Mouse (Mus musculus) embryonic facial prominence, embryonic 13.5 days (tissue): ENCODE measurements at regions not wholly inside any gene's neighbourhood (a gene's known extent, or its start where the extent isn't known, plus 50 kb on each side); places are given as distances from the start of the nearest gene placed in this dataset.
"Not testable (repeated sequence)": the region's sequence is repeated elsewhere in the genome, so short reads cannot be mapped to it uniquely, and the experiment has no call there.

Source experiments
- ATAC-seq: fragments of 200-750 bp; cut with Nextera tagmentation; 2 replicates; pipeline ENCODE4 v1.8.0; 2017; ENCODE audit warnings: low read depth; ENCODE audit not compliant: insufficient number of reproducible peaks, insufficient read depth, low FRiP score, low TSS enrichment
- H3K27ac ChIP-seq: fragments of 300-500 bp; sonication (generic); 2 replicates; pipeline ENCODE4 v1.5.1; 2015; ENCODE audit warnings: moderate library complexity, mild to moderate bottlenecking, inconsistent platforms
- H3K27me3 ChIP-seq: fragments of 300-500 bp; sonication (generic); 2 replicates; pipeline ENCODE4 v1.6.1; 2015; ENCODE audit warnings: mild to moderate bottlenecking, inconsistent platforms
- H3K36me3 ChIP-seq: fragments of 300-500 bp; sonication (generic); 2 replicates; pipeline ENCODE4 v1.6.1; 2015; ENCODE audit warnings: mild to moderate bottlenecking, inconsistent platforms
- H3K4me1 ChIP-seq: fragments of 300-500 bp; sonication (generic); 2 replicates; pipeline ENCODE4 v1.6.1; 2015; ENCODE audit warnings: inconsistent platforms
- H3K4me2 ChIP-seq: fragments of 300-500 bp; sonication (generic); 2 replicates; pipeline ENCODE4 v1.6.1; 2015; ENCODE audit warnings: moderate library complexity, mild to moderate bottlenecking, inconsistent platforms
- H3K4me3 ChIP-seq: fragments of 300-500 bp; sonication (generic); 2 replicates; pipeline ENCODE4 v1.5.1; 2015; ENCODE audit warnings: mild to moderate bottlenecking, inconsistent platforms
- H3K9ac ChIP-seq: fragments of 300-500 bp; sonication (generic); 2 replicates; pipeline ENCODE4 v1.6.1; 2015; ENCODE audit warnings: mild to moderate bottlenecking, inconsistent platforms
- H3K9me3 ChIP-seq: fragments of 300-500 bp; sonication (generic); 2 replicates; pipeline ENCODE4 v1.6.1; 2016; ENCODE audit warnings: inconsistent platforms
- WGBS: fragments of 180-500 bp; shearing (Covaris S2); methylation state at CpG from one replicate; pipeline ENCODE4 v1.1.7; 2015; ENCODE audit warnings: mixed read lengths; 5-methylcytosine and 5-hydroxymethylcytosine counted together

DNA sequence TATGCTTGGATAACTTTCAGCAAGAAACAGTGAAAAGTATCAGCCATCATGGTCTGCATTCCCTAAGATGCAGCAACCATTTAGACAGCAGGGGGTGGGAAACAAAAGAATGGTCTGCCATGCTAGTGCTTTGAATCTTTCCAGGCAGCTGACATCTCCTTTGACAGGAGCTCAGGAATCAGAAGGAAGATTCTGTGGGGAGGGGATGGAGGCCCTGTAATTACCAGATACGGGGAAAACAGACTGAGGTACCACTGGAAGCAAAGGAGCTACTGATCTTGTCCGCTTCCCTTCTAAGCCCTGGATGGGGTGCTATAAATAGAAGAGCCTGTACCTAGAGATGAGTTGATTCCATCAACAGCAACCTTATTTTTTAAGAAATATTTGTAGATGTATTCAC is 233.9 kb downstream of the Phf3 start:
- H3K36me3 ChIP-seq, result no peaks in the 10 kb centered on the region
- H3K4me1 ChIP-seq, result no peaks in the 10 kb centered on the region
- H3K4me3 ChIP-seq, result no peak overlapping the region
- no peak overlapping the region for H3K9ac ChIP-seq
- WGBS, result 34% methylated on average over 2 of the region's 2 CpGs
- no peaks in the 10 kb centered on the region for H3K27me3 ChIP-seq
- no peak for ATAC-seq
- no peaks in the 10 kb centered on the region for H3K9me3 ChIP-seq
- no peak overlapping the region for H3K27ac ChIP-seq
- H3K4me2 ChIP-seq, result no peak overlapping the region

GRCm38 (mm10) chr1:30632760-30633159 is 241.0 kb downstream of the Phf3 start:
- Histone ChIP-seq H3K4me3 (no peak overlapping the region), H3K27me3 (no peaks in the 10 kb centered on the region), H3K27ac (no peak overlapping the region), H3K9ac (no peak overlapping the region), H3K4me1 (no peaks in the 10 kb centered on the region), H3K4me2 (no peak overlapping the region), H3K9me3 (no peaks in the 10 kb centered on the region), H3K36me3 (no peaks in the 10 kb centered on the region)
- ATAC-seq, result no peak
- WGBS, result 57% methylated on average over 1 of the region's 1 CpGs

- not testable (repeated sequence) for H3K9me3 ChIP-seq, ATAC-seq
- WGBS, result 76% methylated on average over 5 of the region's 5 CpGs
These were observed 245.9 kb downstream of the Phf3 start for GRCm38 (mm10) chr1:30627796-30628195.

DNA sequence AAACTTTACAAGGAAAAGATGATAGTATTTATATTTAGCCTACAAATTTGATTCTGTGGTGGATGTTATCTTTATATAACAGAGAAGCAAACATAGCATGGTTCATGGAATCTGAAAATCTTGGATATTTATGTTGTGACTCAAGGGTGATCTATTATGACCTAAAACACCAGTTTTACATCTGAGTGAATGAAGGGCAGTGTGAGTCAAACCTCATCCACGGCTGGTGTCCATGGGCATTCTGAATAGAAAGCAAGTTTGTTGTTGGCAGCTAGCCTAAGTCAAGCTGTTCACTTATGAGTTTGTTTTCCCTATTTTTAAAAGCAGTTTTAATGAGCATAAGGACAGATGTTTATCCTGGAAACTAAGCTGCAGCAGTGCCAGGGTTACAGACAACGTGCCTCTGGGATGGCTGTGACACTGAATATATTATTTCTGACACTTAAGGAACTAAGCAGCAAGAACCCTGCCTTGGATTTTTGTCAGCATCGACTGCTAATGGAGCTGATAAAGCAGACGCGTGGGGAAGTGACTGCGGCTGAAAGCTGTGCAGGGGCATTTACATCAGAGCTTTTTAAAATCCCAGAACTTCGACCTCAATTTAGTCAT is 278.5 kb downstream of the Phf3 start:
- Histone ChIP-seq H3K4me3 (no peak overlapping the region), H3K27me3 (no peaks in the 10 kb centered on the region), H3K4me2 (no peak overlapping the region), H3K9me3 (no peaks in the 10 kb centered on the region), H3K4me1 (no peaks in the 10 kb centered on the region), H3K27ac (no peak overlapping the region), H3K36me3 (no peaks in the 10 kb centered on the region), H3K9ac (no peak overlapping the region)
- 67% methylated on average over 7 of the region's 7 CpGs for WGBS
- ATAC-seq, result no peak

More at GRCm38 (mm10) chr1:30627796-30628195, 245.9 kb downstream of the Phf3 start:
- not testable (repeated sequence) for H3K4me3 ChIP-seq, H3K9ac ChIP-seq, H3K4me2 ChIP-seq, H3K27ac ChIP-seq, H3K4me1 ChIP-seq, H3K27me3 ChIP-seq, H3K36me3 ChIP-seq

DNA sequence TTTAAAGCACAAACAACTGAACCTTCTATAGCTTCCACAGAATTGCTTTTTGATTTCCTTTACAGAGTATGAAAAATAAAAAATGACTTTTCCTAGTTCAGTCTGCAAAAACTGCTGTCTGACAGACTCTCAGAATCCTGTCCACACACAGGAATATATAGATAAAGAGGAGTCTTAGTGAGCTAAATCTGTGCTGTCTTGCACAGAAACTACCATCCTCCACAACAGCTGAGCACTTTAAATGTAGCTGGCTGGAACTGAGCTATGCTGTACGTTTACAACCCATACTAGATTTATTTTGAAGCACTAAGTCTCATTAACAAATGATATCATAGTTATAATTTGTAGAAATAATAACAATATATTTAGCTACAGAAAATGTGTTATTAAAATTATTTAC is 279.7 kb downstream of the Phf3 start:
- H3K9me3 ChIP-seq, result no peaks in the 10 kb centered on the region
- H3K9ac ChIP-seq, result no peak overlapping the region
- ATAC-seq, result no peak
- no peaks in the 10 kb centered on the region for H3K36me3 ChIP-seq
- H3K27me3 ChIP-seq, result no peaks in the 10 kb centered on the region
- 53% methylated on average over 1 of the region's 1 CpGs for WGBS
- no peak overlapping the region for H3K4me2 ChIP-seq
- H3K27ac ChIP-seq, result no peak overlapping the region
- no peaks in the 10 kb centered on the region for H3K4me1 ChIP-seq
- no peak overlapping the region for H3K4me3 ChIP-seq

DNA sequence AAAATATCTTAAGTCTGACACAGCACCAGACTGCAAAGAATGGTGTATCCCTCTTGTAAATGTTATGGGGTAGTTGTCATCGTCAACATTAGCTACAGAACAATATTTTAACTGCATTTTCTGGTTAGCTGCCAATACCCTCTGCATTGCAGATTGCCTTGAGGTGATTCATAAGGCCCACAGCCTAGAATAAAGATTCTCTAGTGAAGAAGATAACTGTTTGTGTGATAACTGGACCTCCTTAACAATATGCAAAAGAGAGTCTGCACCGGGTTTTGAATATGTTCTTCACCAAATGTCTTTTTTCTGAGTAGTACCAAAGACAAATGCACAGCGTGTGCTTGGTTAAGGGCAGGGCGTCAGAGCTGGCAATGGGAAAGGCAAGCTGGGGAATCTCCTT is 283.0 kb downstream of the Phf3 start:
- 69% methylated on average over 4 of the region's 4 CpGs for WGBS
- H3K4me2 ChIP-seq, result no peak overlapping the region
- no peaks in the 10 kb centered on the region for H3K27me3 ChIP-seq
- no peaks in the 10 kb centered on the region for H3K36me3 ChIP-seq
- no peak for ATAC-seq
- no peak overlapping the region for H3K4me3 ChIP-seq
- H3K9me3 ChIP-seq, result no peaks in the 10 kb centered on the region
- H3K4me1 ChIP-seq, result no peaks in the 10 kb centered on the region
- no peak overlapping the region for H3K9ac ChIP-seq
- H3K27ac ChIP-seq, result no peak overlapping the region

- H3K27me3 ChIP-seq, result no peaks in the 10 kb centered on the region
- no peak overlapping the region for H3K27ac ChIP-seq
- no peaks in the 10 kb centered on the region for H3K4me1 ChIP-seq
- no peak overlapping the region for H3K4me3 ChIP-seq
- no peaks in the 10 kb centered on the region for H3K36me3 ChIP-seq
- 32% methylated on average over 3 of the region's 3 CpGs for WGBS
- no peaks in the 10 kb centered on the region for H3K9me3 ChIP-seq
- ATAC-seq, result no peak
- no peak overlapping the region for H3K4me2 ChIP-seq
- no peak overlapping the region for H3K9ac ChIP-seq
These were observed 284.8 kb downstream of the Phf3 start for GRCm38 (mm10) chr1:30588885-30589284.

DNA sequence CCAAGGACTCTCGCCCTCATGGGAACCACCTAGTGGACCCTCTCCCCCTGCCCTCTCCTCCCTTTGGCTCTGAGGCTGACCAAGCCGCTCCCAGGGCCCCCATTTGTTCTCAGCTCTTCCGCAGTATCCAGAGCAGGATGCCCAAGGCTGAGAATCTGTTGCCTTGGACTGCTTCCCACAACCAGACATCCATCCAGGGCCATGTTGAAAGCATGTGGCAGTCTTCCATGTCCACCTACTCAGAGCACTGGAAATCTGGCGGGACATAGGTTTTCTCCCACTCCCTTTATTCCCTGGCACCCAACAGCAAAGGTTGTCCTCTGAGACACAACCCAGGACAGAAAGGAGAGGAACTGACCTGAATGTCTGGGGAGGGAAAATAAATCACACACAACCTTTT is 285.4 kb downstream of the Phf3 start:
- WGBS, result 89% methylated on average over 4 of the region's 4 CpGs

DNA sequence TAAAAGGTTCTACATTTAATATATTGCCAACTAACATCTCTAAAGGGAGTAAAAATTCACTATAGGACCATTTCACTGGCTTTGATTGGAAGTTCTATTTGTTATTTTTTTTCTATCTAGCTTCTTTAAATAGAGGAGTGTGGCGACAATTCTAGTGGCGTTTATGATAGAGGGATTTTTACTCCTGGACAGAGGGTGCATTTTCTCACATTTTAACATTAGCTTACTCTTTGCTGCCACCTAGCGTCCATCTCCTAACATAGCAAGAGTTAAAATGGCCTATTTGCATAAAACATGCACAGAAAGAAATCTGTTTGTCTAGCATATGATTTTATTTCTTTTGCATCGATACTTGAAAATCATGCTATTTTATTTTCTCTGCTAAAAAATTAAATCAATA is 288.9 kb downstream of the Phf3 start:
- H3K4me3 ChIP-seq, result no peak overlapping the region
- no peak overlapping the region for H3K27ac ChIP-seq
- 2% methylated on average over 4 of the region's 4 CpGs for WGBS
- no peak for ATAC-seq
- H3K4me2 ChIP-seq, result no peak overlapping the region
- no peaks in the 10 kb centered on the region for H3K4me1 ChIP-seq
- no peaks in the 10 kb centered on the region for H3K36me3 ChIP-seq
- no peaks in the 10 kb centered on the region for H3K27me3 ChIP-seq
- no peaks in the 10 kb centered on the region for H3K9me3 ChIP-seq
- H3K9ac ChIP-seq, result no peak overlapping the region

More for the DNA sequence above, 285.4 kb downstream of the Phf3 start:
- no peak for ATAC-seq
- Histone ChIP-seq H3K27me3 (no peaks in the 10 kb centered on the region), H3K36me3 (no peaks in the 10 kb centered on the region), H3K4me3 (no peak overlapping the region), H3K4me2 (no peak overlapping the region), H3K9ac (no peak overlapping the region), H3K27ac (no peak overlapping the region), H3K4me1 (no peaks in the 10 kb centered on the region), H3K9me3 (no peaks in the 10 kb centered on the region)

GRCm38 (mm10) chr1:30583860-30584259 is 289.9 kb downstream of the Phf3 start:
- Histone ChIP-seq H3K9ac (no peak overlapping the region), H3K4me3 (no peak overlapping the region), H3K9me3 (no peaks in the 10 kb centered on the region), H3K27ac (no peak overlapping the region), H3K36me3 (no peaks in the 10 kb centered on the region), H3K4me1 (no peaks in the 10 kb centered on the region), H3K27me3 (no peaks in the 10 kb centered on the region), H3K4me2 (no peak overlapping the region)
- ATAC-seq, result no peak
- 79% methylated on average over 6 of the region's 6 CpGs for WGBS

GRCm38 (mm10) chr1:30564757-30565156 is 309.0 kb downstream of the Phf3 start:
- ATAC-seq, result no peak
- WGBS, result 88% methylated on average over 6 of the region's 6 CpGs
- Histone ChIP-seq H3K36me3 (no peaks in the 10 kb centered on the region), H3K9me3 (no peaks in the 10 kb centered on the region), H3K4me1 (no peaks in the 10 kb centered on the region), H3K27me3 (no peaks in the 10 kb centered on the region), H3K4me3 (no peak overlapping the region), H3K27ac (no peak overlapping the region), H3K4me2 (no peak overlapping the region), H3K9ac (no peak overlapping the region)

DNA sequence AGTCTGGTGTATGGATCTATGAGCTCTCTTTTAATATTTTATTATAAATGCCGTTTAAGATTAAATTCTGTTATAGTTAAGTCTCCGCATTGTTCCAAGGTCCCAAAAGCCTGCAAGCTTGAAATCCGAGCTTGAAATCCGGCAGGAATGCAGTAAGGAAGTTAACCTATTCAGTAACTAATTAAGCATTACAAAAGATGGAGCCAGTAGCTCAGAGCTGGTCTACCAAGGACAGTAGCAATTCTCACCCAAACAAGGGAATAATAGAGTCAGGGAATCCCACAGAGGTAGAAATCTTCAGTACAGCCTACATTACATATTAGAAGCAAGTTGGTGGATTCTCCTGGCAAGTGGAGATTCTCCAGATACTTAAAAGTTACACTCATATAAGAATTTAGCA is 325.0 kb downstream of the Phf3 start:
- H3K36me3 ChIP-seq, H3K4me3 ChIP-seq, H3K9ac ChIP-seq, H3K4me1 ChIP-seq, H3K27ac ChIP-seq, H3K27me3 ChIP-seq, H3K4me2 ChIP-seq, H3K9me3 ChIP-seq, ATAC-seq: not testable (repeated sequence)
- WGBS, result 18% methylated on average over 4 of the region's 4 CpGs
